Mouse (Mus musculus): ENCODE measurements at regions not wholly inside any gene's neighbourhood (a gene's known extent, or its start where the extent isn't known, plus 50 kb on each side); places are given as distances from the start of the nearest gene placed in this dataset.

DNA sequence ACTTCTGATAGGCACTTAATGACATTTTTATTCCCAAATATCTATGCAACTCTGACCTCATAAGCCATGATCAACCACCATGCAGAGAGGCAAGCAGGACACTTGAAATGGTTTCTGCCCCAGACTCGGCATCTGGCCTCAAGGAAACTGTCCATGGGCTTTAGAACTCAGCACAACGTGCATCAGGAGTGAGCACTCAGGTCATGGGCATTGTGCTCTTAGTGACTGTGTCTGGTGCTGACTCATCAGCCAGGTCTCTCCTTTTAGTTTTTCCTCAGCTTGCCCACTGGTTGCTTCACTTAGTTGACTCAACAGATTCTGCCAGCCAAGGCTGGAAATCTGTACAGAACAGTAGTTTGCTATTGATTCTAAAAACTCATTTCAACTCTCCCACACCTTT, 251.1 kb downstream of the Rwdd3 start:
- no peak for TF ChIP-seq GATA1 (IDR thresholded peaks at IDR 0.05; ENCODE audit: borderline replicate concordance, low read length)
- TF ChIP-seq CTCF (IDR thresholded peaks at IDR 0.05; ENCODE audit: low read depth, low read length), result no peak
- TF ChIP-seq POLR2AphosphoS5 (IDR thresholded peaks at IDR 0.05; ENCODE audit: insufficient replicate concordance, low read depth, low read length), result no peak
- TF ChIP-seq TAL1 (conservative IDR thresholded peaks at IDR 0.05; ENCODE audit: low read depth, low read length), result no peak
- no peak for TF ChIP-seq GATA2 (IDR thresholded peaks at IDR 0.05; ENCODE audit: borderline replicate concordance, low read depth, low read length)
